Mouse (Mus musculus): ENCODE data around the gene Gys1. TPM values are rescaled to one million over a fixed set of nuclear protein-coding genes. Genes with fewer than 3 reads are reported as not detected.
A peak's percentile ranks its signal among the peaks of the same experiment; 100 is the strongest.
"Not testable (repeated sequence)": the region's sequence is repeated elsewhere in the genome, so short reads cannot be mapped to it uniquely, and the experiment has no call there.

Gene Gys1
- total RNA-seq, 1 experiment from 2014 or later, result 3.6 TPM

GRCm38 (mm10) chr7:45466283-45467089 lies 31.8 kb downstream of the Gys1 start, which contains the start of gene Bax:
Gene Bax (minus strand): TSS chr7:45466898.
- ATAC-seq (replicated peaks; ENCODE audit: insufficient number of reproducible peaks, low FRiP score, low TSS enrichment, poor library complexity, severe bottlenecking), result peak; percentile 84

DNA sequence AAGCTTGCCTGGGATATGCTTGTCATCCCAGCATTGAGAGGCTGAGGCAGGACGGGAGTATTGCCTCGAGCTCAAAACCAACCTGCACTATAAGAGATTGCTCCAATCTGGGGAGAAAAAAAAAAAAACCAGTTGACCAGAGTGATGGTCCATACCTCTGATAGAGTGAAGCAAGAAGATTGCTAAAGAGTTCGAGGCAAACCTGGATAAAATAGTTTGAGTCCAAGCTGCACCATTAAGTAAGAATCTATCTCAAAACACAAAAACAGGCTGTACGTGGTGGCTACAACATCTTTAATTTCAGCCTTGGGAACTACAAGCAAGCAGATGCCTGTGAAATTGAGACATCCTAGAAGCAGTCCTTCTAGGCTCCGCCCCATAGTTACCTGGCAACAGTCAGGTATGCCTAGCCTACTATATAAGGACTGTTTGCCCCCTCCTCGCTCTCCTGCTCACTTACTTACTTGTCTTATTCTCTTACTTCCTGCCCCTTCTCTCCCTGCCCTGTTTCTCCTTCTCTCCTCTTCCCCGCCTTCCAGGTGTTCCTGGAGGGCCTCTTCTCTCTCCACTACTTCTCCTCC lies 32.5 kb downstream of the Gys1 start:
- no peak for ATAC-seq (replicated peaks; ENCODE audit: insufficient number of reproducible peaks, low FRiP score, low TSS enrichment, poor library complexity, severe bottlenecking)

DNA sequence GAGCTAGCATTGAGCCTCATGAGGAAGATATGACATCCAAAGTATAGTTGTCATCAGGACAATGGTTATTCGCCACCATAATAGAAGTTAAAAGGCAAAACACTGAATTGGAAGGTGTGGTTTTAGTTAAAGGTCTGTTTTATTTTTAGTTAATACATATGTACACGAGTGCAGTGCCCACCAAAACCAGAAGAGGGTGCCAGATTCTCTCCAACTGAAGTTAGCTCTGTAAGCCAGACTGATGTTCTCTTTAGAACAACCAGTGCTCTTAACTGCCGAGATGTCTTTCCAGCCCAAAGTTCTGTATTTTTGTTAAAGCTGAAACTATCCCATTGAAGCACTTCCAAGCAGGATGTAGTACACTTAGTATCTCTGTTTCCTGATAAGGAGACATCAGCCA lies 36.2 kb downstream of the Gys1 start:
- 0 out of 2 replicates have a peak, but pooled peaks have one; percentile 45 for ATAC-seq (replicated peaks; ENCODE audit: insufficient number of reproducible peaks, low FRiP score, low TSS enrichment, poor library complexity, severe bottlenecking)

DNA sequence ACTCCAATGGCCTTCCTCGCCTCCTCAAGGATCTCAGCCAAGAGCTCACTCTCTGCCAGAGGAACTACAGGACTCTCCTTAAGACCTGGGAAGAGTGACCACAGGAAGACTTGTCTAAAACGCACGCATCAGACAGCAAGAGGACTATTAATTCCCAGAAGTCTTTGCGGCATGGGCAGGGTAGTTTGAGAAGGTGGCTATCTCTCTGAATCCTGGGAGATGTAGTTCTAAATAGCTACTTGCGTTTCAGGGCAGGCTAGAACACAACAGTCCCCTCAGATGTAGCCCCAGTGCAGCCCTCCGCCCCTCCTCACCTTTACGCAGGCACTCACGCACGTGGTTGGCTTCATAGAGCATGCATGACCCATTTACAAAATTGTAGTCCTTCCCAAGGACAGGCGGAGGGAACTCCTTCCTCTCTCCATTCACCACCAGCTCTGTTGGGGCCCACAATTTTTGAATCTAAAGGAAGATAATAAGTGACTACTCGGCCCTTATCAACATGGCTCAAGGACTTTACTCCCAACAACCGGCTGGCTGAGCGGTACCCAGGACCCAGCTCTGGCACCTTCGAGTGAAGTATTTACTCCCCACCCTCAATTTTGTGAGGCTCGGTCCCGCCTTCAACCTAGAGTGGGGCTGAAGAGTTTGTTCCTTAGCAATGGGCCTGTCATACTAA lies 40.8 kb downstream of the Gys1 start:
- ATAC-seq (replicated peaks; ENCODE audit: insufficient number of reproducible peaks, low FRiP score, low TSS enrichment, poor library complexity, severe bottlenecking), result no peak

DNA sequence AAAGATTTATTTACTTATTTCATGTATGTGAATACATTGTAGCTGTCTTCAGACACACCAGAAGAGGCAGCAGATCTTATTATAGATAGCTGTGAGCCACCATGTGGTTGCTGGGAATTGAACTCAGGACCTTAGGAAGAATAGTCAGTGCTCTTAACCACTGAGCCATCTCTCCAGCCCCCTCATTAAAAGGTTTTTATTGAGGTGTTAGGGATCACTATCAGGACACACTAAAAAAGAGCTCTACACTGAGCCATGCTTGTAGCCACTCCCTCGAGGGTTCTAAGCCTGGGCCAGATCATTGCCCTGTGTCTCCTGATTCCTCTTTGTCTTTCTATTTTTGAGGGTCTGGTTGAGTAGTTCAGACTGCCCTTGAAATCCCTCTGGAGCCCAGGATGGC lies 41.8 kb downstream of the Gys1 start:
- no peak for ATAC-seq (replicated peaks; ENCODE audit: insufficient number of reproducible peaks, low FRiP score, low TSS enrichment, poor library complexity, severe bottlenecking)

GRCm38 (mm10) chr7:45477003-45477402 lies 42.4 kb downstream of the Gys1 start:
- peak; percentile 63 for ATAC-seq (replicated peaks; ENCODE audit: insufficient number of reproducible peaks, low FRiP score, low TSS enrichment, poor library complexity, severe bottlenecking)

- no peak; the same call in 1 of the 2 replicates for ATAC-seq (replicated peaks; ENCODE audit: insufficient number of reproducible peaks, low FRiP score, low TSS enrichment, poor library complexity, severe bottlenecking)
Measured at GRCm38 (mm10) chr7:45478774-45479173, 44.1 kb downstream of the Gys1 start.

- ATAC-seq (replicated peaks; ENCODE audit: insufficient number of reproducible peaks, low FRiP score, low TSS enrichment, poor library complexity, severe bottlenecking), result not testable (repeated sequence)
Measured at GRCm38 (mm10) chr7:45480310-45480709, 45.7 kb downstream of the Gys1 start.

- ATAC-seq (replicated peaks; ENCODE audit: insufficient number of reproducible peaks, low FRiP score, low TSS enrichment, poor library complexity, severe bottlenecking), result peak; percentile 87
Measured at GRCm38 (mm10) chr7:45481374-45481927, 46.8 kb downstream of the Gys1 start, which contains the start of gene Tulp2. Gene Tulp2 (plus strand): TSS chr7:45481877.

- ATAC-seq (replicated peaks; ENCODE audit: insufficient number of reproducible peaks, low FRiP score, low TSS enrichment, poor library complexity, severe bottlenecking), result no peak
Measured at GRCm38 (mm10) chr7:45482166-45482565, 47.5 kb downstream of the Gys1 start.

DNA sequence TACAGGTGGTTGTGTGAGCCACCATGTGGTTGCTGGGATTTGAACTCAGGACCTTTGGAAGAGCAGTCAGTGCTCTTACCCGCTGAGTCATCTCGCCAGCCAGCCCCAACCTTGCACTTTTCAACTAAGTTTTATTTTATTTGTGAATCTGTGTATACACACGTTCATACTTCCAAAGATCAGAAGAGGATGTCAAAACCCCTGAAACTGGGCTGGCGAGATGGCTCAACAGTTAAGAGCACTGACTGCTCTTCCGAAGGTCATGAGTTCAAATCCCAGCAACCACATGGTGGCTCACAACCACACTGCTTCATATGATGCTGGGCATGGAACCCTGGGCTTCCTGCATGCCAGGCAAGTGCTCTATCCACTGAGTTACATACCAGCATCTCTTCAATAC lies 50.3 kb downstream of the Gys1 start:
- ATAC-seq (replicated peaks; ENCODE audit: insufficient number of reproducible peaks, low FRiP score, low TSS enrichment, poor library complexity, severe bottlenecking), result not testable (repeated sequence)

GRCm38 (mm10) chr7:45486158-45486557 lies 51.5 kb downstream of the Gys1 start:
- no peak for ATAC-seq (replicated peaks; ENCODE audit: insufficient number of reproducible peaks, low FRiP score, low TSS enrichment, poor library complexity, severe bottlenecking)

DNA sequence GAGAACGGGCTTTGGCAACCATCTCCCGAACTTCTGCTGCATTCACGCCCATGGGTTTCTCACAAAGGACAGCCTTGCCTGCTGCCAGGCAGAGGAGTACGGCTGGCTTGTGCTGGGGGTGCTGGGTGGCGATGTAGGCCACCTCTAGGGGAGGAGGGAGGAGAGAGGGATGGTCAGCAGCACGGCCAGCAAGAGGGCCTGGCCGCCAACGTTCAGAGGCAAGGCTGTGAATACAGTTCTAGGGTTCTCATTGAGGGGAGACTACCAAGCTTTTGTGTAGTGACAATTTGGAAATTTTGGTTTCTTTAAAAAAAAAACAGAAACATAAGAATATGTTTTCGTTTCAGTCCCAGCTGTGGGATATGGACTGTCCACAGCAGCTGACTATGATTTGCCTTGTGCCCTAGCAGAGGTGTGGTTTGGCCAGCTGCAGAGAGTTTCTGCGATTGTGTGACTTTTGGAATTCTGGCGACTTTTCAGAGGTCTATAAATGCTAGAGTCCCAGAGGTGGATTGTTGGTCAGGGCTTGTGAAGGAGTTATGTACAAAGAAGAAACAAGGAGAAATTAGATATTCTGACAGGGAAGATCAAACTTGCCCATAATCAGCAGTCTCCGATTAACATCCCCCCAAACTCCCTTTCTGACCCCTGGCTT lies 52.2 kb downstream of the Gys1 start, which contains the start of gene Gm45808:
TSS of gene Gm45808 (minus strand) at position 51 of the 655 bp plus-strand sequence.
- ATAC-seq (replicated peaks; ENCODE audit: insufficient number of reproducible peaks, low FRiP score, low TSS enrichment, poor library complexity, severe bottlenecking), result no peak

DNA sequence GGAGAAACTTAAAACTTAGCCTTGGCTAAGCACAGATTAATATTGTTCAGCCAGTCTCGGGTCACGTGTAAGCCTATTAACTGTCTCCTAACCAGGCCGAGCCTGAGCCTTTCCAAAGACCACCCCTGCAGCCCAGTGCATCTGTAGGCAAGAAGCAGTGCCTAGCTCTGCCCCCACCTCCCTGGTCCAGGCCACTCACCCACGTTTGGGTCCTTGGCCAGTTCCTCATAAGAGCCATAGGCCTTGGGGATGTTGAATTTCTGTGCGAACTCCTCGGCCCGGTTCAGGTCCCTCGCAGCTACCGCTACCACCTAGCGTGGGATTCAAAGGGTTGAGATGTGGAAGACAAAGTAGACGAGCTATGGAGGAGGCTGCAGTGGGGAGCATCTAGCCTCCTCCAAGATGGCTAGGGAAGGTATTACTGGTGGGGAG lies 53.2 kb downstream of the Gys1 start:
- ATAC-seq (replicated peaks; ENCODE audit: insufficient number of reproducible peaks, low FRiP score, low TSS enrichment, poor library complexity, severe bottlenecking), result no peak

DNA sequence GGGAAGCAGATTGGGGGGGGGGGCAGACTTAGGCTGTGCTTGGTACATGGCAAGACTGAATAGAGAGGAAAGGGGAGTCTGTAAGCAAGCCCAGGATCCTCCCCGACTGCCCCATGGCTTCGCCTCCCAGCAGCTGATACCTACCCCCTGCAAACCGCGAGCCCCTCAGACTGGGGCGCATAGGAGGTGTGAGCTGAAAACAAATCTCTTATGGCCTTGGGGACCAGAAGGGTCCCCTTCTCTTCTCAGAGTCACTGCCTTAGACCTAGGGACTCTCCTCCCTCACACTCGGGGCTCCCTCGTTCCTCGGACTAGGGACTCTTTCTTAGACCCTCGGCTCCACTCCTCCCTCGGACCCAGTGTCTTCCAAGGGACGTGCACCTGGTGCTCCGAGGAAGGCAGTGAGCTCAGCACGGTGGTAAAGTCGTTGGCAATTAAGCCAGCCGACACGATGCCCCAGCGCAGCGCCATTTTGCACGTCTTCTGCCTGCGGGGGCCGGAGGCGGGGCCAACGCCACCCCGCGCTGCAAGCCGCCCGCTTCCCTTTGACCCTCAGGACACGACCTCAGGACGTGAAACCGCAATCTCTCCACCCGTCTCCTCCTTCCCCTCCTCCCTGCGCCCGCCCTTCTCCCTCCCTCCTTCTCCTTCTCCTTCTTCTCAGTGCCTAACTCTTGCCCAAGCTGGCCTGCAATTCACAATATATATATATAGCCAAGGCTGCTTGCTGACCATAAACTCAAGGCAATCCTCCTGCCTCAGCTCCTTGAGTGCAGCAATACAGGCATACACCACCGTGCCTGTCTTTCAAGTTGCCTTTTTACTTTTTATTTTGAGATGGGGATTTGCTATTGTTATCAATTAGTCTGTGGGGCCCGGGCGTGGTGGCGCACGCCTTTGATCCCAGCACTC lies 53.9 kb downstream of the Gys1 start, which contains the start of gene Dhdh:
TSS of gene Dhdh (minus strand) at position 513 of the 912 bp plus-strand sequence.
- peak; percentile 91 for ATAC-seq (replicated peaks; ENCODE audit: insufficient number of reproducible peaks, low FRiP score, low TSS enrichment, poor library complexity, severe bottlenecking)

GRCm38 (mm10) chr7:45489578-45489977 lies 54.9 kb downstream of the Gys1 start:
- no peak for ATAC-seq (replicated peaks; ENCODE audit: insufficient number of reproducible peaks, low FRiP score, low TSS enrichment, poor library complexity, severe bottlenecking)

- ATAC-seq (replicated peaks; ENCODE audit: insufficient number of reproducible peaks, low FRiP score, low TSS enrichment, poor library complexity, severe bottlenecking), result no peak
Measured at GRCm38 (mm10) chr7:45490822-45491221, 56.2 kb downstream of the Gys1 start.

DNA sequence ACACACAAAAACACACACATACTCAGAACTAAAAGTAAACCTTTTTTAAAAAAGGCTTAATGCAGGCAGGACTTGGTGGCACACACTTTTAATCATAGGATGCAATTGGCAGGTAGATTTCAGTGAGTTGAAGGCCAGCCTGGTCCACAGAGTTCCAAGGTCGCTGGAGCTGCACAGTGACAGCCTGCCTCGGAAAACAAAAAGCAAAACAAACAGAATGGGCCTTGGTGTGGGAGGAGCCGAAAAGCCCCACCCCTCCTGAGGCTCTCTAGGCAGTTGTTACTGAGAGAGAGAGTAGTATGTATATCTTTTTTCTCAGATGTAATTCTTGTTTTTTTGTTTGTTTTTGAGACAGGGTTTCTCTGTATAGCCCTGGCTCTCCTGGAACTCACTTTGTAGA lies 56.6 kb downstream of the Gys1 start:
- ATAC-seq (replicated peaks; ENCODE audit: insufficient number of reproducible peaks, low FRiP score, low TSS enrichment, poor library complexity, severe bottlenecking), result no peak
